Mouse (Mus musculus): ENCODE measurements around the gene Tnnt3. TPM values are rescaled to one million over a fixed set of nuclear protein-coding genes. Genes with fewer than 3 reads are reported as not detected.

Tnnt3 gene
- polyA plus RNA-seq, 1 experiment from 2014 or later, result 8.0 TPM

GRCm38 (mm10) chr7:142484780-142485179, 13.9 kb upstream of the Tnnt3 start:
- WGBS, result 64% methylated on average over 12 of the region's 12 CpGs
- Histone ChIP-seq H3K9ac (ENCODE audit: low read length) (no peak overlapping the region; the same call in 1 of the 2 replicates), H3K4me2 (ENCODE audit: low read depth, severe bottlenecking) (no peak overlapping the region), H3K4me3 (ENCODE audit: low read depth, low read length) (no peak overlapping the region), H3K27me3 (ENCODE audit: control insufficient read depth, insufficient read depth, low read length) (no peaks in the 10 kb centered on the region), H3K27ac (replicated peaks; ENCODE audit: low read depth, low read length) (peak overlapping the region; percentile 93), H3K9me3 (ENCODE audit: control insufficient read depth, low read length) (no peaks in the 10 kb centered on the region), H3K4me1 (ENCODE audit: control insufficient read depth, insufficient read depth, low read length) (peaks cover 65% of the 10 kb centered on the region), H3K36me3 (ENCODE audit: control insufficient read depth, insufficient read depth, low read length) (no peaks in the 10 kb centered on the region)
- ATAC-seq (ENCODE audit: insufficient number of reproducible peaks, low FRiP score, low TSS enrichment, low read depth) (no peak), DNase-seq (ENCODE audit: low spot score) (no peak)

- Histone ChIP-seq H3K9ac (ENCODE audit: low read length) (peak overlapping the region; percentile 53), H3K4me1 (ENCODE audit: control insufficient read depth, insufficient read depth, low read length) (peaks cover 55% of the 10 kb centered on the region), H3K27ac (replicated peaks; ENCODE audit: low read depth, low read length) (peak overlapping the region; percentile 93), H3K9me3 (ENCODE audit: control insufficient read depth, low read length) (no peaks in the 10 kb centered on the region), H3K27me3 (ENCODE audit: control insufficient read depth, insufficient read depth, low read length) (no peaks in the 10 kb centered on the region), H3K4me2 (ENCODE audit: low read depth, severe bottlenecking) (no peak overlapping the region), H3K36me3 (ENCODE audit: control insufficient read depth, insufficient read depth, low read length) (no peaks in the 10 kb centered on the region), H3K4me3 (ENCODE audit: low read depth, low read length) (no peak overlapping the region)
- DNase-seq (ENCODE audit: low spot score), result peak; percentile 70
- 30% methylated on average over 8 of the region's 8 CpGs for WGBS
- peak; percentile 26 for ATAC-seq (ENCODE audit: insufficient number of reproducible peaks, low FRiP score, low TSS enrichment, low read depth)
Observed at GRCm38 (mm10) chr7:142486751-142487162, 11.9 kb upstream of the Tnnt3 start.

GRCm38 (mm10) chr7:142487341-142487859, 11.2 kb upstream of the Tnnt3 start:
- DNase-seq (ENCODE audit: low spot score) (peak; percentile 83), ATAC-seq (ENCODE audit: insufficient number of reproducible peaks, low FRiP score, low TSS enrichment, low read depth) (peak; percentile 56)
- Histone ChIP-seq H3K9ac (ENCODE audit: low read length) (peak overlapping the region; percentile 53), H3K4me2 (ENCODE audit: low read depth, severe bottlenecking) (peak overlapping the region; percentile 7; the same call in 1 of the 2 replicates), H3K36me3 (ENCODE audit: control insufficient read depth, insufficient read depth, low read length) (no peaks in the 10 kb centered on the region), H3K4me3 (ENCODE audit: low read depth, low read length) (no peak overlapping the region), H3K9me3 (ENCODE audit: control insufficient read depth, low read length) (no peaks in the 10 kb centered on the region), H3K4me1 (ENCODE audit: control insufficient read depth, insufficient read depth, low read length) (peaks cover 49% of the 10 kb centered on the region), H3K27me3 (ENCODE audit: control insufficient read depth, insufficient read depth, low read length) (no peaks in the 10 kb centered on the region), H3K27ac (replicated peaks; ENCODE audit: low read depth, low read length) (peak overlapping the region; percentile 93)
- WGBS, result 20% methylated on average over 9 of the region's 9 CpGs

GRCm38 (mm10) chr7:142488053-142488452, 10.6 kb upstream of the Tnnt3 start:
- ATAC-seq (ENCODE audit: insufficient number of reproducible peaks, low FRiP score, low TSS enrichment, low read depth) (no peak), DNase-seq (ENCODE audit: low spot score) (no peak)
- Histone ChIP-seq H3K9ac (ENCODE audit: low read length) (peak overlapping the region; percentile 53; the same call in 1 of the 2 replicates), H3K27me3 (ENCODE audit: control insufficient read depth, insufficient read depth, low read length) (no peaks in the 10 kb centered on the region), H3K27ac (replicated peaks; ENCODE audit: low read depth, low read length) (peak overlapping the region; percentile 93), H3K36me3 (ENCODE audit: control insufficient read depth, insufficient read depth, low read length) (no peaks in the 10 kb centered on the region), H3K4me1 (ENCODE audit: control insufficient read depth, insufficient read depth, low read length) (peaks cover 43% of the 10 kb centered on the region), H3K4me2 (ENCODE audit: low read depth, severe bottlenecking) (no peak overlapping the region), H3K4me3 (ENCODE audit: low read depth, low read length) (no peak overlapping the region), H3K9me3 (ENCODE audit: control insufficient read depth, low read length) (no peaks in the 10 kb centered on the region)
- 86% methylated on average over 3 of the region's 3 CpGs for WGBS

GRCm38 (mm10) chr7:142493535-142493934, 5.1 kb upstream of the Tnnt3 start:
- no peaks in the 10 kb centered on the region for H3K9me3 ChIP-seq (ENCODE audit: control insufficient read depth, low read length)
- no peak overlapping the region; the same call in 1 of the 2 replicates for H3K9ac ChIP-seq (ENCODE audit: low read length)
- WGBS, result 39% methylated on average over 8 of the region's 8 CpGs
- H3K36me3 ChIP-seq (ENCODE audit: control insufficient read depth, insufficient read depth, low read length), result no peaks in the 10 kb centered on the region
- H3K4me3 ChIP-seq (ENCODE audit: low read depth, low read length), result no peak overlapping the region
- H3K27me3 ChIP-seq (ENCODE audit: control insufficient read depth, insufficient read depth, low read length), result no peaks in the 10 kb centered on the region
- ATAC-seq (ENCODE audit: insufficient number of reproducible peaks, low FRiP score, low TSS enrichment, low read depth) (0 out of 2 replicates have a peak, but pooled peaks have one; percentile 44), DNase-seq (ENCODE audit: low spot score) (peak; percentile 52)
- peaks cover 11% of the 10 kb centered on the region for H3K4me1 ChIP-seq (ENCODE audit: control insufficient read depth, insufficient read depth, low read length)
- no peak overlapping the region for H3K4me2 ChIP-seq (ENCODE audit: low read depth, severe bottlenecking)
- peak overlapping the region; percentile 6; the same call in 1 of the 2 replicates for H3K27ac ChIP-seq (replicated peaks; ENCODE audit: low read depth, low read length)

- WGBS, result 76% methylated on average over 3 of the region's 3 CpGs
- Histone ChIP-seq H3K4me2 (ENCODE audit: low read depth, severe bottlenecking) (no peak overlapping the region), H3K9me3 (ENCODE audit: control insufficient read depth, low read length) (no peaks in the 10 kb centered on the region), H3K4me3 (ENCODE audit: low read depth, low read length) (no peak overlapping the region), H3K4me1 (ENCODE audit: control insufficient read depth, insufficient read depth, low read length) (peaks cover 11% of the 10 kb centered on the region), H3K36me3 (ENCODE audit: control insufficient read depth, insufficient read depth, low read length) (no peaks in the 10 kb centered on the region), H3K9ac (ENCODE audit: low read length) (no peak overlapping the region), H3K27me3 (ENCODE audit: control insufficient read depth, insufficient read depth, low read length) (no peaks in the 10 kb centered on the region), H3K27ac (replicated peaks; ENCODE audit: low read depth, low read length) (no peak overlapping the region)
- ATAC-seq (ENCODE audit: insufficient number of reproducible peaks, low FRiP score, low TSS enrichment, low read depth) (no peak), DNase-seq (ENCODE audit: low spot score) (no peak)
Observed at GRCm38 (mm10) chr7:142496158-142496557, 2.5 kb upstream of the Tnnt3 start.

GRCm38 (mm10) chr7:142496800-142497199, 1.8 kb upstream of the Tnnt3 start:
- ATAC-seq (ENCODE audit: insufficient number of reproducible peaks, low FRiP score, low TSS enrichment, low read depth) (no peak), DNase-seq (ENCODE audit: low spot score) (no peak)
- Histone ChIP-seq H3K27ac (replicated peaks; ENCODE audit: low read depth, low read length) (no peak overlapping the region), H3K4me3 (ENCODE audit: low read depth, low read length) (no peak overlapping the region), H3K9me3 (ENCODE audit: control insufficient read depth, low read length) (no peaks in the 10 kb centered on the region), H3K4me1 (ENCODE audit: control insufficient read depth, insufficient read depth, low read length) (peaks cover 11% of the 10 kb centered on the region), H3K27me3 (ENCODE audit: control insufficient read depth, insufficient read depth, low read length) (no peaks in the 10 kb centered on the region), H3K9ac (ENCODE audit: low read length) (no peak overlapping the region), H3K4me2 (ENCODE audit: low read depth, severe bottlenecking) (no peak overlapping the region), H3K36me3 (ENCODE audit: control insufficient read depth, insufficient read depth, low read length) (no peaks in the 10 kb centered on the region)
- 82% methylated on average over 5 of the region's 5 CpGs for WGBS

- WGBS, result 96% methylated on average over 2 of the region's 2 CpGs
- no peak overlapping the region for H3K4me2 ChIP-seq (ENCODE audit: low read depth, severe bottlenecking)
- H3K9ac ChIP-seq (ENCODE audit: low read length), result no peak overlapping the region
- no peaks in the 10 kb centered on the region for H3K36me3 ChIP-seq (ENCODE audit: control insufficient read depth, insufficient read depth, low read length)
- no peaks in the 10 kb centered on the region for H3K27me3 ChIP-seq (ENCODE audit: control insufficient read depth, insufficient read depth, low read length)
- DNase-seq (ENCODE audit: low spot score), result no peak
- no peaks in the 10 kb centered on the region for H3K9me3 ChIP-seq (ENCODE audit: control insufficient read depth, low read length)
- no peak for ATAC-seq (ENCODE audit: insufficient number of reproducible peaks, low FRiP score, low TSS enrichment, low read depth)
- no peak overlapping the region for H3K27ac ChIP-seq (replicated peaks; ENCODE audit: low read depth, low read length)
- H3K4me3 ChIP-seq (ENCODE audit: low read depth, low read length), result no peak overlapping the region
- peaks cover 11% of the 10 kb centered on the region for H3K4me1 ChIP-seq (ENCODE audit: control insufficient read depth, insufficient read depth, low read length)
Observed at GRCm38 (mm10) chr7:142497775-142498174, 861 bp upstream of the Tnnt3 start.

Measured in limb, embryonic 11.5 days (tissue).